Mouse (Mus musculus) urinary bladder, postnatal 36 days (tissue): ENCODE measurements around the gene Cgref1.

ENCODE experiments used
- DNase-seq, 2 experiments: peaks; one replicate each; pipeline ENCODE4 v3.0.0; 2022; ENCODE audit warnings: low spot score in 2 of 2, mixed read lengths in 1 of 2

Cgref1 gene

DNA sequence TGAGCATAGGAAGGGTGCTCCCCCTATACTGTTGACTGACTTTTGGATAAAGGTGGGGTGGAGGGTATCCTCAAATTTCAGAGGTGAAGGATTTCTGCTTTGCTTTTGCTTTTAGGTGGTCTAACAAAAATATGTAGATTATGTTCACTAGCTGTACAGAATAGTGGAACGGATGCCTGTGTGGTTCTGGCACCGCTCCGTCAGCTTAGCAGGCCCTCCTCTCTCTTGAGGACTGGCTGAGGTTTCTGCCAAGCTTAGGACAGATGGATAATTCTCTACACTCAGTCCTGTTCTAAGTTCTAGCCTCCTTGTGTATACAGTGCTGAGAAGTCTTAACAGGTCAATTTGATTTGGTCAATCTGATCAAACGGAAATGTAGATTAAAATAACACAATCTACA is 5.1 kb upstream of the Cgref1 start:
- no peak for DNase-seq

DNA sequence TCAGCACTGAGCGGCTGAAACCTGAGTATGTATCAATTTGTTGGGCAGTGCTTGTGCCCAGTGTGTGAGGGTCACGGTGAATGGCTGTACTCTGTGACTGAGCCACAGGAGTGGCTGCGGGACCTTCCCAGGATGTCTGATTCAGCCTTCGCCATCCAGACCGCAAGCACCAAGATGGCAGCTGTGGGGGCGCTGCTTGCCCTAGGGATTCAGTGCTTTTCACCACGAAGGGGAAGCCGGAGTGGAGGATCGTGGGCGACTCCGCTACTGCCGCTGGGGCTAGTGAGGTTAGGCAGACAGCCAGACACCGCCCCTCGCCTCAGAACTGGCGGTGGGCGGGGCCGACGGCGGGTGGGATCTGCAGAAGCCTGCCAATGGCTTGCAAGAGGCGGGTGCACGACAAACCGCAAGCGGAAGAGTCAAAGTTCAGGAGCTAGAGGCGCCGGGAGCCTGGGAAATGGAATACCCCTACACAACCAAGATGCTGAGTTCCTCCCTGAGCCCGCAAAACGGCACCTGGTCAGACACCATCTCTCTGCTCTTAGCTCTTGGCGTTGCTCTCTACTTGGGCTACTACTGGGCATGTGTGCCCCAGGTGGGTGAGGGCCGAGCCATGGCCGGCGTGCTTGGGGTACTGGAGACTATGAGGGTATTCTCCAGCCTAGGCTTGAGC is 4.4 kb upstream of the Cgref1 start:
- peak; percentile 82 to 93 for DNase-seq

DNA sequence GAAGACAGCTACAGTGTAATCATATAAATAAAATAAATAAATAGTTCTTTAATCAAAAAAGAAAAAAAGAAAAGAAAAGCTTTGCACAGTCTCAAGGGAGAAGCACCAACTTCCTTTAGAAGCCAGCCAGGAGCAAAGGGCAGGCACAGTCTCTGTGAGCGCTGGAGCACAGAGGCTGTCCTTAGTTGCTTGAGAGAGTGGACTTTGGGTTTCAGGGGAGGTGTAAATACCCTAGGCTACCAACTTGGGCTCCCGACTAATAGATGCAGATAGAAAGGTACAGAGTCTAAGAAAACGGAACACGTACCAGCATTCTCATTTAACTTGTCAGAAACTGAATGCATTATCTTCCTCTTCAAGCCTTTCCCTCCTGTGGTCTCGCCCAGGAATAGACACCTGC is 3.2 kb upstream of the Cgref1 start:
- DNase-seq = no peak

DNA sequence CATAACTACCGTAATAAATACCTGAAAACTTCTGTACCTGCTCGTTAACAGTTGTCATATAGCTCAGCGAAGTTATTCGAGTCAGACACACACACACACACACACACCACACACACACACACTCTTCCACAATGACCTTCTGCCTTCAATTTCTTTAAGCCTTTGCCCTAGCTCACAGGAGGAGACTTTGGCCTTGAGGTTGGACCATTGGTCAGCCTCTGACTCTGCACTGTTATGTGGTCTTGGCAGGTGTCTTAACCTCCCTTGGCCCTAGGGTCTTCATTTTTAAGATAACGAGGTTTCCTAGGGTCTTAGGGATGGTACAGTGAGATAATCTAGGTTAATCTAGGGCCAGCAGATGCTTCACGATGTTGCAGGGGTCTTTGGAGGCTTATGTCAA is 1.0 kb downstream of the Cgref1 start:
- no peak for DNase-seq

DNA sequence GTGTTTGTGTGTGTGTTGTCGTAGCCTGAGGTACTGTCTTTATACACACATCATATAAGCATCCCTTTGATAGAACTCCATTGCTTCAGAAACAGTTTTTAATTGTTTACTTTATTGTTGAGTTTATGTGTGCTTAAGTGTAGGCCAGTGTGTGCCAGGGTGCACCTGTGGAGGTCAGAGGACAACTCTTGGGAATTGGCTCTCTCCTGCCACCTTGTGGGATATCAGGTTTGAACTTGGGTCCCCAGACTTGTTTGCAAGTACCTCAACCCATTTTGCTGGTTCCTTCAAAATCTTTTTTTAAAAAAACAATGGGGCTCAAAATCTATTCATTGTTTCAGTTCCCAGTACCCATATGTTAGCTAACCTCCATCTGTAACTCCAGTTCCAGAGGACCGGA is 2.4 kb downstream of the Cgref1 start:
- no peak for DNase-seq

DNA sequence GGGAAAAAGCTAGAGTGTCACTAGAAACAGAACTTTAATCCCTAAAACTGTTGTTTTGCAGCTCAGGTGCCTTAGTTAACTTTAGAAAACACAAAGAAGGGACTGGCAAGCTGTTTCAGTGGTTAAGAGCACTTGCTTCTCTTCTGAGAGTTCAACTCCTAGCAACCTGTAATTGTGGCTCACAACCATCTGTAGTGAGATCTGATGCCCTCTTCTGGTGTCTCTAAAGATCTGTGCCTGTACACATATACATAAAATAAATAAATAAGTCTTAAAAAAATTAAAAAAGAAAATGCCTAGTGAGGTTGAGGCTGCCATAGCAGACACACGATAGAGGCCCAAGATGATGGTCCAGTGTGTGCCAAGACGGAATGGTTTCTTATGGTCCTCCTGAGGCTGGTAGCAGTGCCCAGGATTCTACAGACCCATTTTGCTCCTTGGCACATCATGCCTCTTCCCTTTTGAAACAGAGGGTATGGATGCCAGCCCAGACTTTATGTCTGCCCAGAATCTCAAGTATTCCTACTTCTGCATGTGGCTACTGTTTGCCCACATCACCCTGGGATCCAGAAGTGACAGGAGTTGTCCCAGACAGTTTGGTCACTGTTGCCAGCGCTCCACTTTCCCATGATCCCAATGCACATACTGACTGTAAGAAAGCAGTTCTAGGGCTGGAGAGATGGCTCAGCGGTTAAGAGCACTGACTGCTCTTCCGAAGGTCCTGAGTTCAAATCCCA is 10.5 kb downstream of the Cgref1 start:
- DNase-seq = no peak

DNA sequence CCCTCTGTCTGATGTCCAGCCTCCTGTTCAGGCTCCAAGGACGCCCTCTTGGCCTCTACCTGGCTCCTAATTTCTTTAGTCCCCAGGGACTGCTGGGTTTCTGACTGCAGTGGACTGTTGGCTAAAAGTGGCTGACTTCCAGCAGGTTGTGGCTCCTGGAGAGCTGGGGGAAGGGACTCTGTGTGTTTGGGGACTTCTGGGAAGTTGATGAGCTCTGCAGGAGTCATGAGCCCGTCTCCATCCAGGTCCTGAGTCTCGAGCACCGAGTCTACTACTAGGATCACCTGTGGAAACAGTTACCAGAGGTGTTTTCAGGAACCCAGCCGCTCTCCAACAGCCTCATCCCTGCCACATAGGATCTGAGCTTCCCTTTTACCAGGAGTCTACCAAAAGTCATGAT is 11.7 kb downstream of the Cgref1 start:
- no peak for DNase-seq

DNA sequence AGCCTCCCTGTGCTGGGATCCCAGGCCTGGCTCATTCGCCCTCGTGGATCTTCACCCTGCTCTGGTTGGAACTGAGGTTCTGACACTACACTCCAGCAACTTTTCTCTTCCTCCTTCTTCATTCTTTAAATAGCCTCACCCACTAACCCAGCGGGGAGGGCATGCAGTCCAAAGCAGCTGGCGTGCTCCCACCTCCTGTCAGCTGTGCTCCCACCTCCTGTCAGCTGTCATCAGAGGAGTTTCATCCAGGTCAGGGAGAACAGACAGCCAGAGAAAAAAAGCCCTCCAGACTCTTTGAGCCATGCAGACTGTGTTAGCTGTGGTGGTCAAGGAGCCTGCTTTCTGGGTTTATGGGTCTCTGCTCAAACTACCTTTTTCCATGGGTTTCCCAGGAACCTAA is 14.0 kb downstream of the Cgref1 start:
- no peak for DNase-seq

DNA sequence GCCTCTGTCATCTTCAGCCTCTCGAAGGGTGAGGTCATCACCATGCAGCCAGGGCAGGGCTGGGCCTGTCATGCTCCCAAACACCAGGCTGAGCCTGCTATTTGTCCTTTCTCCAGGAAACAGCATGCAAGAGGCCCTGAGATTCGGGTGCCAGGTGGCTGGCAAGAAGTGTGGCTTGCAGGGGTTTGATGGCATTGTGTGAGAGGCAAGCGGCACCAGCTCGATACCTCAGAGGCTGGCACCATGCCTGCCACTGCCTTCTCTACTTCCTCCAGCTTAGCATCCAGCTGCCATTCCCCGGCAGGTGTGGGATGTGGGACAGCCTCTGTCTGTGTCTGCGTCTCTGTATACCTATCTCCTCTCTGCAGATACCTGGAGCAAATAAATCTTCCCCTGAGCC is 14.5 kb downstream of the Cgref1 start:
- no peak for DNase-seq

DNA sequence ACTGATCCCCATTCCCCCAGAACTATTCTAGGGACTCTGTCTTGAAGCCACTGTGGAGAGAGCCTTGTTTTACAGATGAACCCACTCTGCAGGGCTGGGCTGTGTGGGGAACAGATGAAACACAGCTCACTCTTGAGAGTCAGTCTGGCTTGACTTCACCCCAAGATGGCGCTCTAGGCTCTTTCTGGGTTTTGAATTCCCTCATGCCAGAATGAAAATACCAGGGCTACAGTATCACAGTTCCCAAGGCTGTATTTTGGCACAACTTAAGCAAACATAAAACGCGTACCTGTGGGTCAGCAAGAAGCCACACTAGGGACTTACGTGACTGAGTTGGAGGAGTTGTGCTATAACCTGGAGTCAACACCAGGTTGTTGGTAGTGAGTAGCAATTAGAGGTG is 15.3 kb downstream of the Cgref1 start:
- DNase-seq = peak; percentile 60 to 65

DNA sequence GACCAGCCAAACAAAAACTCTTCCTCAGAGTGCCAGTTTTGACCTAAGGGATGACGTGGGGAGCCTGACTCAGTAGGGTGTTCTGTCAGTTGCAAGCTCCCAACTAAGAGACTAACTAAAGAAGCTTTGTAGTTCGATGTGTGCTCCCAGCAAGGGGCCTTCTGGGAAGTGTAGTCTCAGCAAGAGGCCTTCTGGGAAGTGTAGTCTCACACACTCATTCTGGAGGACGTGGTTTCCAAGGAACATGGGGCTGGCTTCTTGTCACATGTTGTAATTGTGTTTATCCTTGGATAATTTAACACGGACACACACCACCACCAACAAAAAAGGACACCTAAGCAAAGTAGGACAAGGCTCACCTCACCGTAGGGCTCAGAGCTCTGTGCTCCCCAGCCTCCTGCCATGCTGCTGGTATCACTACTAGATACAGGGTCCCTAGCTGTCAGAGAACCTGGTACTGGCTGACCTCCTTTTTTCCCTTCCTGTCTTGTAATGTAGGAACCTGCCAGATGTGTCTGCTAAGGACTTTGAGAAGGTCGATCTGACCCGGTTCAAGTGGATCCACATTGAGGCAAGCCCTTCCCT is 17.4 kb downstream of the Cgref1 start:
- no peak for DNase-seq

DNA sequence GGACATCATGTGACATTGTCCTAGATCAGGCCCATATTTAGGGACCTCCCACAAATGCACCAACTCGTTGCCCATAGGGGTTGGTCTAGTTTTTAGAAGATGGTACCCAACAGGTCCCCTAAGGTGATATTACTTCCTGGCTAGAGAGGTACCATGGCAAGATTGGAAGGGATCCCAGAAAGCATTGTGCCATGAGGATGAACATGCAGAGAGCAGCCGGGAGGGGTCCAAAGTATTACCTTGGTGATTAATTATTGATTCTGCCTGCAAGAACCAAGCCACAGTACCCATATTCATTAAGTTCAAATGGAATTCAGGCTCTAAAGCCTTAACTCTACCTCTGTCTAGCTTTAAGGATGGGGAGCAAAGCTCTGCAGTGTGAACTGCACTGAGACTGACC is 19.3 kb downstream of the Cgref1 start:
- no peak for DNase-seq

DNA sequence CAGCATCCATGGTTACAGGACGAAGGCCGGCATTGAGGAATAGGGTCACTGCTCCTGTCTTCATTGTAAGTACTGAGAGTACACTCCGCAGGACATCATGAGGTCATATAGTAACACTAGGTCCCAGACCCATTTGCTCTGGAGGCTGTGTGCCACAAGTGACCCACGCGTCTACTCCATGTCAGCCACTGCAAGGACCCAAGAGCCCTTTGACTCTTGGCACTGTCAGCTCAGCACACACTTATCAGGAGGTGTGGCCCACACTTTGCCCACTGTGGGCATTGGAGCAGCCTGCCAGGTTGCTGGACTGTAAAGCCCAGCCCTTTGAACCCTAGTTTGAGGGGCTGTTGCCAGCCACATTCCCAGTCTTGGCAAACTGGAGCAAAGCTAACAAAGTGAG is 20.2 kb downstream of the Cgref1 start:
- no peak for DNase-seq

DNA sequence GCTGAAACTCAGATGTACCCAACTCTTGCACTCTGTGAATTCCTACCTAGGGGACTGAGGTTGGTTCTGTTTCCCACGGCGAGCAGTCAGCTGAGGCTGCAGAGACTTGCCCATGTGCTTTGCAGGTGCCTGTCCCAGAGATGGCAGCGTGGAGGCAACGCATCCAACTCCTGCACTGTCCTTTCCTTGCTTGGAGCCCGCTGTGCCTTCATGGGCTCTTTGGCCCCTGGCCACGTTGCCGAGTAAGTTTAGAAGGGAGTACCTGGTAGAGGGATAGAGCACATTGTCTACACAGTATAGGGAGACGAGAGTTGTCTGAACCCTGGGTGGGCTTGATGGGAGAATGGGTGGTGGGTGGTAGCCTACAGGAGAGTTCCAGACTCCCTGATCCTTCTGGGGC is 20.8 kb downstream of the Cgref1 start:
- DNase-seq = no peak

DNA sequence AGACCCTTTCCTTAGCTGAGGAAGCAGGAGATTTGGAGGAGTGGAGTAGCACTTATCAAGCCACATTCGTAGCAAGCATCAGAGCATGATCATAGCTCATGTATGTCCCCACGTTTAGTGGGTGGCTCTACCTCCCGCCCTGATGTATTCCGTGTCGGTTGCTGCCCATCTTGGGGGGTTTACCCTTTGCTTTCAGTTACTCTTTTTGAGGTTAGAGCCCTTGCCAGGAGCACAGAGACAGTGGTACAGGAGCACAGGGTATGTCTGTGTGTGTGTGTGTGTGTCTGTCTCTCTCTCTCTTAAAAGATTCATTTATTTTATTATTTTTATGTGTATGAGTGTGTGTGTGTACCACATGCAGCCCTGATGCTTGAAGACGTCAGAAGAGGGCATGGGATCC is 22.3 kb downstream of the Cgref1 start:
- no peak for DNase-seq

DNA sequence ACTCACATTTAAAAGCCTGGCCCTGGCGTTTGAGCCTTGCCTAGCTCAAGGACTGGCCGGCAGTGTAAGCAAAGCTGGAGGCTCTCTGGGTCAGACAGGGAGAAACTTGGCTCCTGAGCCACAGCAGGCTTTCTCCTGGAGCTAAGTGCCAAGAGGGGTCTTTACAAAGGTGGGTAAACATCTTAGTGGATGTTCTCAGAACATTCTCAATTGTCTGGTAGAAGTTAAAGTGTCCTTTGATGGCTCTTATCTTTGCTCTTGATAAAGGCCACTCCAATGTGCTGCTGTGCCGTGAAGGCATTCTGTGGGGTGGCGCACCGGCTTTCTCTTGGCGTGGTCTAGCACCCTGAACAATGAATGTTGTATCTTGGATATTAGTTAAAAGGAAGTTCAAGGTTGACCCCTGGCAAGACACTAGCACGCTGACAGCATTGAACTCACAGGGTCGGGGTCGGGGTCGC is 22.8 kb downstream of the Cgref1 start:
- DNase-seq = no peak

DNA sequence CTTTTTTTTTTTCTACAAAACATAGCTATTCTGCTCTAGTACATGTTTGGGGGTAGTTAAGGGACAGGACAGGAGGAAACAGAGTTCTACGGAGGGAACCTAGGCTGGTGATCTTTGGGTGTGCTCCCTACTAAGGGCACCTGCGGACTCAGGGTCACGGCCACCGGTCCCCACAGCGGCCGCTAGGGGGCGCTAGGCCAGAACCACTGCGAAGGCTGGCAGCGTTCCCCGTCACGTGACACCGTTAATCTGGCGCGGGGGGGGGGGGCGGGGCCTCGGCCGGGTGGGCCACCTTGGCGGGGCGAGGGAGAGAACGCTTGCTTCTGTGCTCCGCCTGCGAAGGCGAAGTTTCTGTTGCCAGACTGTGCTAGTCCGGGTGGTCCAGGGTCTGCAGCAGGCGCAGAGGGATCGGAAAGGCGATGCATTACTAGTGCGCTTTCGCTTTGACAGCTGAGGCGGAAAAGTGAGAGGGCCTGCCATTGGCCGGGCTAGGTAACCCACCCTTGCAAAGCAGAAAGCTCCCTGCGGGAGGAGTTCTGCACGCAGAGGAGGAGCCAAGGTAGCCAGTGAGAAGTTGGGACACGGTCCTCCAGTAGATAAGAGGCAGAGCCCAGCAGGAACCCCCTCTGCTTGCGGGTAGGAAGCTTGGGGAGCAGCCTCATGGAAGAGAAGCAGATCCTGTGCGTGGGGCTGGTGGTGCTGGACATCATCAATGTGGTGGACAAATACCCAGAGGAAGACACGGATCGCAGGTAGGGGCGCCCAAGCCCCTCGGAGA is 23.9 kb downstream of the Cgref1 start, which contains the start of gene Khk:
TSS of gene Khk (plus strand) at position 176 of the 778 bp plus-strand sequence.
- peak; percentile 77 to 89 for DNase-seq

DNA sequence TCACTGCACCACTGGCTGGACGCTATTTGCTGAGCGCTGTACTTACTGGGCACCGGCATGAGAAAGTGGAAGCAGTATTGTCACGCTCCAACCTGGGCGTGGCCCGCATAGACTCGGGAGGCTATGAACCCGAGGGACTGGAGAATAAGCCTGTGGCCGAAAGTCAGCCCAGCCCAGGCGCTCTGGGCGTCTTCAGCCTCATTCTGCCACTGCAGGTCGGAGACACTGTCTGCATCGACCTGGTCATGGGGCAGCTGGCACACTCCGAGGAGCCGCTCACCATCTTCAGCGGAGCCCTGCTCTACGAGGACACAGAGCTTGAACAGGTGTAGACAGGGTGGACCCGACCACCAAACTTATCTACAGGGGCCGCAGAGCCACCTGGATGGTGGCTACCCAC is 24.8 kb downstream of the Cgref1 start:
- no peak for DNase-seq

DNA sequence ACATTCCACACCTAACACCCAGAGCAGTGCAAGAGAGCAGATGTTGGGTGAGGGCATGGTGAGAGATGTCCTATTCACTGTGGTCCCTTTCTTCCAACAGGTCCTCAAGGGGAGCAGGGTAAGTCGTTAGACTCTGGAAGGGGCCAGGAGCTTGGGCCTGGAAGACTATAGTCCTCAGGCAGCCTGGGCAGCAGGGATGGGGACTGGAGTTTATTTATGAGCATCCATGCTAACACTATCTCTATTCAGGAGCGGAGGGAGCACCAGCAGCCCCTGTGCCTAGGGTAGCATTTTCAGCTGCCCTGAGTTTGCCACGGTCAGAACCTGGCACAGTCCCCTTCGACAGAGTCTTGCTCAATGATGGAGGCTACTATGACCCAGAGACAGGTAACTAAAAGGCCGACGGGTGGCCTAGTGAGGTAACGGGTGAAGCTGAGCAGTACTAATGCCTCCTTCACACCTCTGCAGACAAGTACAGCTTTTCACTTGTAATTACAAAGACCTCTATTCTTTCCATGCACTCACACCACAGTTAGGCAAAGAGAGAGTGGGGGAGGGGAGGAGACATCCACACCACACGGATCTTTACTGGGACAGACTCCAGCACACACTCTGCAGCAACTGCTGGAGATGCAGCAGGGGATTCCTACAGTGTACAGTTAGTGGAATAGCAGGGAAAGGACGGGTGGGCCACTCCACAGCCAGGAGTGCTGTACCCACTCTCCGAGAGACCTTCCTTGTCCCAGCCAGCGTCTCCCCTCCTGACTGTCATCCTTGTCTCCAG is 25.4 kb downstream of the Cgref1 start:
- no peak for DNase-seq

DNA sequence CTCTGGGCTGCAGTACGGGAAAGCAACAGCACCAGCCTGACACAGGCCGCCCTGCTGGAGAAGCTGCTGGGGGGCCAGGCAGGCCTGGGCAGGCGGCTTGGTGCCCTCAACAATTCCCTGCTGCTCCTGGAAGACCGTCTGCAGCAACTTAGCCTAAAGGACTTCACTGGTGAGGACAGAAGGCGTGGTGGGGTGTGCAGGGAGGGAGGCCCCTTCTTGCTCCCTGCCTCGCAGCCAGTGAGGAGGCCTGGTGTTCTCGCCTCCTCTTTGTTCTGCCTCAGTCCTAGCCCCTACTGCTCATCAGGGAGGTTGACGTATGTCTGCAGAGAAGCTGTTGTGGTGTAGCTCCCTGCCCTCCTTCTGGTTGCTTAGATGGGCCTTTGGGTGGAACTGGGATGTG is 26.7 kb downstream of the Cgref1 start:
- no peak for DNase-seq

DNA sequence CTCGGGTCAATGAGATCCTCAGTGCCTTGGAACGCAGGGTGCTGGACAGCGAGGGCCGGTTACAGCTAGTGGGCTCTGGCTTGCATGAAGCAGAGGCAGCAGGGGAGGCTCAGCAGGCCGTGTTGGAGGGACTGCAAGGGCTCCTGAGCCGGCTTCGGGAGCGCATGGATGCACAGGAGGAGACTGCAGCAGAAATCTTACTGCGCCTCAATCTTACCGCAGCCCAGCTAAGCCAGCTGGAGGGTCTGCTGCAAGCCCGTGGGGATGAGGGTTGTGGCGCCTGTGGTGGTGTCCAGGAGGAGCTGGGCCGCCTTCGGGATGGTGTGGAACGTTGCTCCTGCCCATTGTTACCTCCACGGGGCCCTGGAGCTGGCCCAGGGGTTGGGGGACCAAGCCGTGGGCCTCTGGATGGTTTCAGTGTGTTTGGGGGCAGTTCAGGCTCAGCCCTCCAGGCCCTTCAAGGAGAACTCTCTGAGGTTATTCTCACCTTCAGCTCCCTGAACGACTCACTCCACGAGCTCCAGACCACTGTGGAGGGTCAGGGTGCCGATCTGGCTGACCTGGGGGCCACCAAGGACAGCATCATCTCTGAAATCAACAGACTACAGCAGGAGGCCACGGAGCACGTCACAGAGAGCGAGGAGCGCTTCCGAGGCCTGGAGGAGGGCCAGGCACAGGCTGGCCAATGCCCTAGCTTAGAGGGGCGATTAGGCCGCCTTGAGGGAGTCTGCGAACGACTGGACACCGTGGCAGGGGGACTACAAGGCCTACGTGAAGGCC is 27.3 kb downstream of the Cgref1 start:
- no peak for DNase-seq
